Mouse (Mus musculus) adrenal gland, postnatal 36 days (tissue): ENCODE measurements around the gene Adipor1. TPM values are rescaled to one million over a fixed set of nuclear protein-coding genes. Genes with fewer than 3 reads are reported as not detected.

ENCODE experiments used
- total RNA-seq, 2 experiments: library from RNA; stranded (reverse); gene quantifications; 2 replicates each; pipeline ENCODE4 v1.2.3; 2021

Gene Adipor1
- total RNA-seq, 2 experiments from 2014 or later: 125 to 139 TPM

Other genes starting within 250 kb of the Adipor1 start
- 1 to 10 TPM; 1.3 to 1.7 TPM for gene Chil1, start 233.2 kb upstream of the Adipor1 start, total RNA-seq
- under 1 TPM in 1 of 2 experiments, not detected in 1; 0.13 TPM for gene Mybph, start 221.9 kb upstream of the Adipor1 start, total RNA-seq
- gene Adora1, start 179.9 kb upstream of the Adipor1 start, total RNA-seq: 100 to 1,000 TPM; 110 to 137 TPM
- not detected for gene Myog, start 125.4 kb upstream of the Adipor1 start, total RNA-seq
- 1 to 10 TPM in 1 of 2 experiments, under 1 TPM in 1; 0.60 to 1.1 TPM for gene Ppfia4, start 82.5 kb upstream of the Adipor1 start, total RNA-seq
- gene Tmem183a, start 53.4 kb upstream of the Adipor1 start, total RNA-seq: 10 to 100 TPM; 49.2 to 52.6 TPM
- not detected for gene 4933406M09Rik, start 29.4 kb upstream of the Adipor1 start, total RNA-seq
- 10 to 100 TPM; 28.6 to 55.4 TPM for gene Cyb5r1, start 9.8 kb upstream of the Adipor1 start, total RNA-seq
- gene Klhl12, start 40.2 kb downstream of the Adipor1 start, total RNA-seq: 10 to 100 TPM; 21.5 to 22.9 TPM
- 10 to 100 TPM; 27.6 to 37.3 TPM for gene Rabif, start 79.3 kb downstream of the Adipor1 start, total RNA-seq
- gene Mgat4e, start 134.3 kb downstream of the Adipor1 start, total RNA-seq: not detected
- gene Kdm5b, start 144.8 kb downstream of the Adipor1 start, total RNA-seq: 10 to 100 TPM; 44.1 to 45.7 TPM
- under 1 TPM; 0.07 to 0.36 TPM for gene Syt2, start 231.3 kb downstream of the Adipor1 start, total RNA-seq